Mouse (Mus musculus): Measurements from ENCODE around the gene Rbfox1. TPM values are rescaled to one million over a fixed set of nuclear protein-coding genes. Genes with fewer than 3 reads are reported as not detected.

Gene Rbfox1
- total and polyA plus RNA-seq, 3 experiments: not detected

- H3K9me3 ChIP-seq (replicated peaks): peaks cover 13% of the 10 kb centered on the region
- H3K27me3 ChIP-seq (ENCODE audit: insufficient read depth, low read length): no peaks in the 10 kb centered on the region
- TF ChIP-seq GATA2 (IDR thresholded peaks at IDR 0.05; ENCODE audit: borderline replicate concordance, low read depth, low read length) (no peak), CTCF (IDR thresholded peaks at IDR 0.05; ENCODE audit: low read depth, low read length) (no peak), GATA1 (IDR thresholded peaks at IDR 0.05; ENCODE audit: borderline replicate concordance, low read length) (no peak), TAL1 (conservative IDR thresholded peaks at IDR 0.05; ENCODE audit: low read depth, low read length) (no peak), POLR2AphosphoS5 (IDR thresholded peaks at IDR 0.05; ENCODE audit: insufficient replicate concordance, low read depth, low read length) (no peak)
- ATAC-seq (ENCODE audit: extremely low read depth, insufficient number of reproducible peaks, low FRiP score, poor library complexity, severe bottlenecking): no peak
- no peaks in the 10 kb centered on the region for H3K4me1 ChIP-seq (ENCODE audit: insufficient read depth, low read depth, low read length)
- no peak for DNase-seq (ENCODE audit: low spot score)
- no peaks in the 10 kb centered on the region for H3K36me3 ChIP-seq (replicated peaks)
- H3K4me3 ChIP-seq (ENCODE audit: low read depth, low read length): no peak overlapping the region
Measured at GRCm38 (mm10) chr16:6232966-6233365, 347.8 kb downstream of the Rbfox1 start.

DNA sequence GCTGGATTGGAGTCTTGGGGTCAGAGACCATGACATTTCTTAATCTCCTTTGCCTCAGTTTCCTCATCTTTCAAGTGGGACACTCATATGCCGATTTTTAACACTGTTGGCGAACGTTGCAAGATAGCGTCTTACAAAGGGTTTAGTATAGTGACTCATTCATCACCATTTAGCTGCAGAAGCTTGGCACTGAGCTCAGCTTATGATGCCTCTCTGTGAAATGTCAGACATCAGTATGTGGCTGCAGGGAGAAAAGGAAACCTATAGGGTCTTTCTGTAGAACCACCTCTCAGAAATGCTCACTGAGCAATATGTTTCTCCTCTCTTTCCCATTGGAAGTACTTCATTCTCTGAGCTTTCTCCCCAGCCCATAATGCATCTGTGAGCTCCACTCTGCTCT, 356.2 kb downstream of the Rbfox1 start:
- 0 out of 2 replicates have a peak, but pooled peaks cover 4% of the 10 kb centered on the region for H3K9me3 ChIP-seq (replicated peaks)
- no peaks in the 10 kb centered on the region for H3K4me1 ChIP-seq (ENCODE audit: insufficient read depth, low read depth, low read length)
- no peak for TF ChIP-seq TAL1 (conservative IDR thresholded peaks at IDR 0.05; ENCODE audit: low read depth, low read length)
- TF ChIP-seq CTCF (IDR thresholded peaks at IDR 0.05; ENCODE audit: low read depth, low read length): no peak
- TF ChIP-seq POLR2AphosphoS5 (IDR thresholded peaks at IDR 0.05; ENCODE audit: insufficient replicate concordance, low read depth, low read length): no peak
- no peak for TF ChIP-seq GATA2 (IDR thresholded peaks at IDR 0.05; ENCODE audit: borderline replicate concordance, low read depth, low read length)
- TF ChIP-seq GATA1 (IDR thresholded peaks at IDR 0.05; ENCODE audit: borderline replicate concordance, low read length): no peak
- H3K36me3 ChIP-seq (replicated peaks): no peaks in the 10 kb centered on the region
- no peaks in the 10 kb centered on the region for H3K27me3 ChIP-seq (ENCODE audit: insufficient read depth, low read length)
- no peak overlapping the region for H3K4me3 ChIP-seq (ENCODE audit: low read depth, low read length)
- DNase-seq (ENCODE audit: low spot score): no peak
- no peak for ATAC-seq (ENCODE audit: extremely low read depth, insufficient number of reproducible peaks, low FRiP score, poor library complexity, severe bottlenecking)

- Histone ChIP-seq H3K27me3 (ENCODE audit: insufficient read depth, low read length) (no peaks in the 10 kb centered on the region), H3K4me1 (ENCODE audit: insufficient read depth, low read depth, low read length) (no peaks in the 10 kb centered on the region), H3K9me3 (replicated peaks) (0 out of 2 replicates have a peak, but pooled peaks cover 4% of the 10 kb centered on the region), H3K4me3 (ENCODE audit: low read depth, low read length) (no peak overlapping the region), H3K36me3 (replicated peaks) (no peaks in the 10 kb centered on the region)
- TF ChIP-seq GATA2 (IDR thresholded peaks at IDR 0.05; ENCODE audit: borderline replicate concordance, low read depth, low read length) (no peak), POLR2AphosphoS5 (IDR thresholded peaks at IDR 0.05; ENCODE audit: insufficient replicate concordance, low read depth, low read length) (no peak), CTCF (IDR thresholded peaks at IDR 0.05; ENCODE audit: low read depth, low read length) (no peak)
- no peak for DNase-seq (ENCODE audit: low spot score)
- no peak for ATAC-seq (ENCODE audit: extremely low read depth, insufficient number of reproducible peaks, low FRiP score, poor library complexity, severe bottlenecking)
Measured at GRCm38 (mm10) chr16:6242468-6242867, 357.3 kb downstream of the Rbfox1 start.

- ATAC-seq (ENCODE audit: extremely low read depth, insufficient number of reproducible peaks, low FRiP score, poor library complexity, severe bottlenecking) (no peak), DNase-seq (ENCODE audit: low spot score) (no peak)
- H3K9me3 ChIP-seq (replicated peaks): peaks cover 5% of the 10 kb centered on the region; the same call in 1 of the 2 replicates
- H3K4me1 ChIP-seq (ENCODE audit: insufficient read depth, low read depth, low read length): no peaks in the 10 kb centered on the region
- H3K4me3 ChIP-seq (ENCODE audit: low read depth, low read length): no peak overlapping the region
- H3K27me3 ChIP-seq (ENCODE audit: insufficient read depth, low read length): no peaks in the 10 kb centered on the region
- TF ChIP-seq GATA1 (IDR thresholded peaks at IDR 0.05; ENCODE audit: borderline replicate concordance, low read length): no peak
- TF ChIP-seq TAL1 (conservative IDR thresholded peaks at IDR 0.05; ENCODE audit: low read depth, low read length): no peak
- no peak for TF ChIP-seq GATA2 (IDR thresholded peaks at IDR 0.05; ENCODE audit: borderline replicate concordance, low read depth, low read length)
- TF ChIP-seq POLR2AphosphoS5 (IDR thresholded peaks at IDR 0.05; ENCODE audit: insufficient replicate concordance, low read depth, low read length): no peak
- TF ChIP-seq CTCF (IDR thresholded peaks at IDR 0.05; ENCODE audit: low read depth, low read length): no peak
- H3K36me3 ChIP-seq (replicated peaks): no peaks in the 10 kb centered on the region
Measured at GRCm38 (mm10) chr16:6247569-6247968, 362.4 kb downstream of the Rbfox1 start.

DNA sequence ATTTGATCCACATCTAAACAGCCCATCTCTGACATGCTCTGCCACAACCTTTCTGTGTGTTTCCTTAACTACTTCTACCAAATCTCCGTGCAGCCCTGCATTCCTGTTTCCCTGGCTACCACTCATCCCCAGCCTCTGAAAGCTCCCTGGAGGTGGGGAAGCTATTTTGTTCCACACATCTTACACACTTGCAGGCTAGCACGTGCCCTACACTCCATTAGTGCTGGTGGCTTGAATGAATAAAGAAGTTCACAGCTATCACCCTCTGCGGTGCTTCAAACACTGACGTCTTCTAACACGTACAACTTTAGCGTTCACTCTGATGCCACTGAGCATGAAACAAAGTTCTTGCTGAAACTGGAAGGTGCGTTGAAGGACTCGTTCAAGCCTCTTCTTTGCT, 379.4 kb downstream of the Rbfox1 start:
- ATAC-seq (ENCODE audit: extremely low read depth, insufficient number of reproducible peaks, low FRiP score, poor library complexity, severe bottlenecking) (no peak), DNase-seq (ENCODE audit: low spot score) (no peak)

DNA sequence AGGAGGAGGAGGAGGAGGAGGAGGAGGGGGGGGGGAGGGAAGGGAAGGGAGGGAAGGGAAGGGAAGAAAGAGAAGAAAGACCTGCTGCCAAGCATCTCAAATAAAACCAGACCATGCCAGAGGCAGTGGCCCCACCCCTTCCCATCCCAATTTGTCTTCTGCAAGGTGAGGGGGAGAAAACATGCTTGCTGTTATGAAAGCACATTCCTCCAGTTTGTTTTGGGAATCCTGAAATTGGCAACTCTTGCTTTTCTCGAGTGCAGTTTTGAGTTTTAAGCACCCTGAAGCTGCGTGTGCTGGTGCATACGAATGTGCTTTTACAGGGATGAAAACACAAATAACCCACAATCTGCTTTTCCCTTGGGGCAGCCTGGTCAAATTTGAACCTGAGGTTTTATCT, 380.5 kb downstream of the Rbfox1 start:
- peaks cover 19% of the 10 kb centered on the region for H3K9me3 ChIP-seq (replicated peaks)
- H3K27me3 ChIP-seq (ENCODE audit: insufficient read depth, low read length): no peaks in the 10 kb centered on the region
- DNase-seq (ENCODE audit: low spot score): no peak
- no peaks in the 10 kb centered on the region for H3K36me3 ChIP-seq (replicated peaks)
- TF ChIP-seq TAL1 (conservative IDR thresholded peaks at IDR 0.05; ENCODE audit: low read depth, low read length): no peak
- TF ChIP-seq CTCF (IDR thresholded peaks at IDR 0.05; ENCODE audit: low read depth, low read length): no peak
- TF ChIP-seq GATA2 (IDR thresholded peaks at IDR 0.05; ENCODE audit: borderline replicate concordance, low read depth, low read length): no peak
- TF ChIP-seq POLR2AphosphoS5 (IDR thresholded peaks at IDR 0.05; ENCODE audit: insufficient replicate concordance, low read depth, low read length): no peak
- no peak for TF ChIP-seq GATA1 (IDR thresholded peaks at IDR 0.05; ENCODE audit: borderline replicate concordance, low read length)
- H3K4me1 ChIP-seq (ENCODE audit: insufficient read depth, low read depth, low read length): no peaks in the 10 kb centered on the region
- ATAC-seq (ENCODE audit: extremely low read depth, insufficient number of reproducible peaks, low FRiP score, poor library complexity, severe bottlenecking): no peak
- no peak overlapping the region for H3K4me3 ChIP-seq (ENCODE audit: low read depth, low read length)

More for the DNA sequence above, 379.4 kb downstream of the Rbfox1 start:
- H3K27me3 ChIP-seq (ENCODE audit: insufficient read depth, low read length): no peaks in the 10 kb centered on the region
- no peaks in the 10 kb centered on the region for H3K36me3 ChIP-seq (replicated peaks)
- H3K4me3 ChIP-seq (ENCODE audit: low read depth, low read length): no peak overlapping the region
- H3K4me1 ChIP-seq (ENCODE audit: insufficient read depth, low read depth, low read length): no peaks in the 10 kb centered on the region
- TF ChIP-seq TAL1 (conservative IDR thresholded peaks at IDR 0.05; ENCODE audit: low read depth, low read length) (no peak), GATA1 (IDR thresholded peaks at IDR 0.05; ENCODE audit: borderline replicate concordance, low read length) (no peak), CTCF (IDR thresholded peaks at IDR 0.05; ENCODE audit: low read depth, low read length) (no peak), GATA2 (IDR thresholded peaks at IDR 0.05; ENCODE audit: borderline replicate concordance, low read depth, low read length) (no peak), POLR2AphosphoS5 (IDR thresholded peaks at IDR 0.05; ENCODE audit: insufficient replicate concordance, low read depth, low read length) (no peak)
- H3K9me3 ChIP-seq (replicated peaks): peaks cover 17% of the 10 kb centered on the region
